Mouse (Mus musculus) G1E (cell line): ENCODE data around the gene Gatad2b.
A peak's percentile ranks its signal among the peaks of the same experiment; 100 is the strongest.

ENCODE experiments used
- CTCF ChIP-seq: IDR thresholded peaks from 2 replicates; pipeline ENCODE4 v1.5.1; 2012; ENCODE audit warnings: low read depth, low read length, inconsistent platforms, mixed read lengths
- GATA1 ChIP-seq: IDR thresholded peaks from 2 replicates; pipeline ENCODE4 v1.6.1; 2012; ENCODE audit warnings: borderline replicate concordance, low read length, inconsistent platforms, mixed read lengths
- TAL1 ChIP-seq: conservative IDR thresholded peaks from 2 replicates; pipeline ENCODE4 v1.6.1; 2012; ENCODE audit warnings: low read depth, low read length, inconsistent platforms, mixed read lengths

GRCm38 (mm10) chr3:90265034-90265931 lies 27.7 kb upstream of the Gatad2b start, which contains the start of gene Dennd4b:
- TF ChIP-seq CTCF, result peak; percentile 83
- TF ChIP-seq GATA1, result no peak
- no peak for TF ChIP-seq TAL1
